8 mouse cellular contexts compared by ENCODE assay signal in the genomic region with DNA sequence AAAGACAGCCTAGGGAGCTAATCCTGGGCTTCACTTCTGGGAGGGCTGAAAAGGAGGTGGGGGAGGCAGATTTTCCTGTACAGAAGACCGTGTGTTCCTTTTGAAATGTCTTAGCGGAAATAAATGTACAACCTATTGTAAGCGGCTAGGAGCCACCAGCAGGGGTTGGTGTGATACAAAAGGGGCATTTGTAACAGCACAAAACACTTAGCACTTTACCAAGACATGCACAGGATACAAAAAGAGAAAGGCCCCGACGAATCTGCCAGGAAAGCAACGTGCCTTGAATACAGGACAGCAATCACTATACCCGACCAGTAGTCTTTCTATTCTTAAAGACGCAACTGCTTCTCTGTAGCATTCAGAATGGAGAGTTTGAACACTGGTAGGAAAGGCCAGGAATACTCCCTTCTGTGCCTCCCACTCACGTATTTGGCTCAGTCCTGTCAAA.
DNase-seq lines count a peak whose midpoint lies in the region; ATAC-seq lines count a peak whose summit lies in the region.

No protein-coding gene starts in this region.

- no peak overlapping the region for H3K9ac ChIP-seq in hindbrain, embryonic 13.5 days
- H3K9ac ChIP-seq in midbrain, embryonic 11.5 days (ENCODE audit: low read length) = no peak overlapping the region
- no peak overlapping the region for H3K9ac ChIP-seq in heart, embryonic 11.5 days (ENCODE audit: low read depth, low read length)

- no peaks in the 10 kb centered on the region for H3K36me3 ChIP-seq in hindbrain, embryonic 13.5 days
- H3K36me3 ChIP-seq in midbrain, embryonic 11.5 days (ENCODE audit: control insufficient read depth, insufficient read depth, low read length) = no peaks in the 10 kb centered on the region
- H3K36me3 ChIP-seq in heart, embryonic 10.5 days = no peaks in the 10 kb centered on the region
- no peaks in the 10 kb centered on the region for H3K36me3 ChIP-seq in heart, embryonic 11.5 days (ENCODE audit: control insufficient read depth, insufficient read depth, low read length)

- peak overlapping the region; percentile 15; the same call in 1 of the 2 replicates for H3K27ac ChIP-seq in hindbrain, embryonic 13.5 days
- no peak overlapping the region for H3K27ac ChIP-seq in midbrain, embryonic 11.5 days (ENCODE audit: low read depth, low read length)
- no peak overlapping the region for H3K27ac ChIP-seq in heart, embryonic 10.5 days
- H3K27ac ChIP-seq in heart, embryonic 11.5 days (ENCODE audit: low read depth, low read length) = no peak overlapping the region

- H3K9me3 ChIP-seq in hindbrain, embryonic 13.5 days = no peaks in the 10 kb centered on the region
- no peaks in the 10 kb centered on the region for H3K9me3 ChIP-seq in midbrain, embryonic 11.5 days (ENCODE audit: control insufficient read depth, low read length)
- H3K9me3 ChIP-seq in heart, embryonic 10.5 days = no peaks in the 10 kb centered on the region
- H3K9me3 ChIP-seq in heart, embryonic 11.5 days (replicated peaks; ENCODE audit: control insufficient read depth, low read length) = no peaks in the 10 kb centered on the region

- ATAC-seq in hindbrain, embryonic 13.5 days (ENCODE audit: low FRiP score) = peak; percentile 89
- peak; percentile 93 for ATAC-seq in midbrain, embryonic 11.5 days (ENCODE audit: low FRiP score)
- no peak for ATAC-seq in granulocyte monocyte progenitor cell, adult 5-6 weeks (replicated peaks; ENCODE audit: poor library complexity, severe bottlenecking)
- no peak for ATAC-seq in heart, embryonic 11.5 days (replicated peaks; ENCODE audit: insufficient number of reproducible peaks, low FRiP score, low TSS enrichment)

- peaks cover 85% of the 10 kb centered on the region for H3K27me3 ChIP-seq in hindbrain, embryonic 13.5 days
- H3K27me3 ChIP-seq in midbrain, embryonic 11.5 days (ENCODE audit: control insufficient read depth, insufficient read depth, low read length) = peaks cover 62% of the 10 kb centered on the region
- H3K27me3 ChIP-seq in heart, embryonic 10.5 days (ENCODE audit: insufficient read depth, poor library complexity, severe bottlenecking) = no peaks in the 10 kb centered on the region
- no peaks in the 10 kb centered on the region for H3K27me3 ChIP-seq in heart, embryonic 11.5 days (ENCODE audit: control insufficient read depth, insufficient read depth, low read length)

- H3K4me2 ChIP-seq in hindbrain, embryonic 13.5 days = no peak overlapping the region
- no peak overlapping the region for H3K4me2 ChIP-seq in midbrain, embryonic 11.5 days
- no peak overlapping the region for H3K4me2 ChIP-seq in heart, embryonic 11.5 days

- peaks cover 5% of the 10 kb centered on the region for H3K4me1 ChIP-seq in hindbrain, embryonic 13.5 days (replicated peaks)
- H3K4me1 ChIP-seq in midbrain, embryonic 11.5 days (ENCODE audit: control insufficient read depth, insufficient read depth, low read length) = peaks cover 3% of the 10 kb centered on the region; the same call in 1 of the 2 replicates
- no peaks in the 10 kb centered on the region for H3K4me1 ChIP-seq in heart, embryonic 10.5 days
- no peaks in the 10 kb centered on the region for H3K4me1 ChIP-seq in heart, embryonic 11.5 days (ENCODE audit: control insufficient read depth, insufficient read depth, low read length)

- WGBS in hindbrain, embryonic 13.5 days = 12% methylated on average over 9 of the region's 9 CpGs
- WGBS in midbrain, embryonic 11.5 days = 11% methylated on average over 9 of the region's 9 CpGs
- WGBS in heart, embryonic 10.5 days = 74% methylated on average over 9 of the region's 9 CpGs
- 67% methylated on average over 9 of the region's 9 CpGs for WGBS in heart, embryonic 11.5 days (ENCODE audit: insufficient replicate concordance)

- H3K4me3 ChIP-seq in hindbrain, embryonic 13.5 days = no peak overlapping the region
- no peak overlapping the region for H3K4me3 ChIP-seq in midbrain, embryonic 11.5 days (ENCODE audit: low read depth, low read length)
- H3K4me3 ChIP-seq in heart, embryonic 10.5 days = no peak overlapping the region
- no peak overlapping the region for H3K4me3 ChIP-seq in heart, embryonic 11.5 days (ENCODE audit: low read depth, low read length)

- peak; percentile 17 for DNase-seq in retina, postnatal 1 day
- DNase-seq in retina, embryonic 14.5 days (ENCODE audit: low spot score) = no peak
- DNase-seq in midbrain, embryonic 11.5 days (ENCODE audit: low spot score, missing footprints) = peak; percentile 87
- DNase-seq in urinary bladder, postnatal 10 days (ENCODE audit: low spot score) = no peak
- no peak for DNase-seq in heart, embryonic 10.5 days (ENCODE audit: low spot score)

Comparison
In these comparisons a context has a peak if more than half of its experiments do, and no peak if none do; other contexts are left out.
1. DNase-seq: peak in retina, postnatal 1 day (single experiment) and midbrain, embryonic 11.5 days (single experiment); none in retina, embryonic 14.5 days (single experiment), urinary bladder, postnatal 10 days (single experiment) and heart, embryonic 10.5 days (single experiment).
2. ATAC-seq: peak in hindbrain, embryonic 13.5 days (single experiment) and midbrain, embryonic 11.5 days (single experiment); none in granulocyte monocyte progenitor cell, adult 5-6 weeks (single experiment) and heart, embryonic 11.5 days (single experiment).